Mouse (Mus musculus) lung, postnatal 0 days (tissue): ENCODE results near the gene Gm42417.

Experiments
- CTCF ChIP-seq: IDR thresholded peaks from 2 replicates; pipeline ENCODE4 v1.5.1; 2016; ENCODE audit warnings: antibody characterized with exemption, mild to moderate bottlenecking
- EP300 ChIP-seq: IDR thresholded peaks from 2 replicates; pipeline ENCODE4 v1.6.1; 2016; ENCODE audit warnings: antibody characterized with exemption, mild to moderate bottlenecking, control low read depth

- TF ChIP-seq CTCF (no peak), EP300 (no peak)
Measured at GRCm38 (mm10) chr1:36540807-36541206, 1.6 kb upstream of the Gm42417 start.
